Mouse (Mus musculus): Measurements from ENCODE around the gene Tbkbp1. TPM values are rescaled to one million over a fixed set of nuclear protein-coding genes. Genes with fewer than 3 reads are reported as not detected.
A peak's percentile ranks its signal among the peaks of the same experiment; 100 is the strongest.

The Tbkbp1 gene
- polyA plus RNA-seq, 1 experiment from 2014 or later, result 1.0 TPM

GRCm38 (mm10) chr11:97187764-97188642 lies 36.7 kb upstream of the Tbkbp1 start, which contains the start of gene Kpnb1:
Gene Kpnb1 (minus strand): TSS chr11:97187881.
- H3K27ac ChIP-seq, result peak within 1 kb of the TSS; percentile 98
- peaks cover 56% of the 10 kb centered on the region for H3K4me1 ChIP-seq (replicated peaks)
- ATAC-seq (ENCODE audit: low read depth), result peak; percentile 92
- peak within 1 kb of the TSS; percentile 94 for H3K4me3 ChIP-seq (replicated peaks)
- WGBS (ENCODE audit: insufficient replicate concordance), result under 1% methylated on average over 81 of the region's 101 CpGs
- peak; percentile 98 for DNase-seq
- H3K9ac ChIP-seq, result peak within 1 kb of the TSS; percentile 98
- no peaks in the 10 kb centered on the region for H3K9me3 ChIP-seq (replicated peaks)
- peak within 1 kb of the TSS; percentile 95 for H3K4me2 ChIP-seq
- H3K36me3 ChIP-seq, result peaks cover 44% of the 10 kb centered on the region
- no peaks in the 10 kb centered on the region for H3K27me3 ChIP-seq

GRCm38 (mm10) chr11:97186947-97187763 lies 35.9 kb upstream of the Tbkbp1 start:
- DNase-seq (peak; percentile 98), ATAC-seq (ENCODE audit: low read depth) (peak; percentile 64)
- H3K4me1 ChIP-seq (replicated peaks), result peaks cover 64% of the 10 kb centered on the region
- H3K4me2 ChIP-seq, result peak overlapping the region; percentile 94
- H3K27me3 ChIP-seq, result no peaks in the 10 kb centered on the region
- H3K9ac ChIP-seq, result peak overlapping the region; percentile 98
- peak overlapping the region; percentile 94 for H3K4me3 ChIP-seq (replicated peaks)
- H3K27ac ChIP-seq, result peak overlapping the region; percentile 98
- H3K9me3 ChIP-seq (replicated peaks), result no peaks in the 10 kb centered on the region
- peaks cover 52% of the 10 kb centered on the region for H3K36me3 ChIP-seq
- 1% methylated on average over 36 of the region's 74 CpGs for WGBS (ENCODE audit: insufficient replicate concordance)

- peak overlapping the region; percentile 81; the same call in 1 of the 2 replicates for H3K27ac ChIP-seq
Observed at GRCm38 (mm10) chr11:97185704-97186614, 34.7 kb upstream of the Tbkbp1 start.

GRCm38 (mm10) chr11:97184875-97185274 lies 33.6 kb upstream of the Tbkbp1 start:
- no peaks in the 10 kb centered on the region for H3K27me3 ChIP-seq
- DNase-seq, result no peak
- H3K4me1 ChIP-seq (replicated peaks), result peaks cover 80% of the 10 kb centered on the region
- 73% methylated on average over 5 of the region's 5 CpGs for WGBS (ENCODE audit: insufficient replicate concordance)
- no peak overlapping the region; the same call in 1 of the 2 replicates for H3K9ac ChIP-seq
- no peak for ATAC-seq (ENCODE audit: low read depth)
- H3K4me2 ChIP-seq, result peak overlapping the region; percentile 94
- H3K27ac ChIP-seq, result no peak overlapping the region
- H3K36me3 ChIP-seq, result peaks cover 70% of the 10 kb centered on the region
- no peaks in the 10 kb centered on the region for H3K9me3 ChIP-seq (replicated peaks)
- peak overlapping the region; percentile 94; the same call in 1 of the 2 replicates for H3K4me3 ChIP-seq (replicated peaks)

More at GRCm38 (mm10) chr11:97185704-97186614, 34.7 kb upstream of the Tbkbp1 start:
- Histone ChIP-seq H3K36me3 (peaks cover 64% of the 10 kb centered on the region), H3K9me3 (replicated peaks) (no peaks in the 10 kb centered on the region), H3K9ac (peak overlapping the region; percentile 84), H3K4me3 (replicated peaks) (peak overlapping the region; percentile 94), H3K4me2 (peak overlapping the region; percentile 94), H3K4me1 (replicated peaks) (peaks cover 76% of the 10 kb centered on the region), H3K27me3 (no peaks in the 10 kb centered on the region)
- ATAC-seq (ENCODE audit: low read depth), result no peak
- WGBS (ENCODE audit: insufficient replicate concordance), result 28% methylated on average over 5 of the region's 5 CpGs
- no peak for DNase-seq

GRCm38 (mm10) chr11:97182446-97182845 lies 31.2 kb upstream of the Tbkbp1 start:
- H3K4me1 ChIP-seq (replicated peaks), result peaks cover 69% of the 10 kb centered on the region
- no peaks in the 10 kb centered on the region for H3K9me3 ChIP-seq (replicated peaks)
- no peak overlapping the region for H3K4me3 ChIP-seq (replicated peaks)
- no peak overlapping the region for H3K9ac ChIP-seq
- DNase-seq, result no peak
- H3K27ac ChIP-seq, result peak overlapping the region; percentile 2; the same call in 1 of the 2 replicates
- peaks cover 90% of the 10 kb centered on the region for H3K36me3 ChIP-seq
- no peaks in the 10 kb centered on the region for H3K27me3 ChIP-seq
- 0 out of 2 replicates have a peak overlapping the region, but pooled peaks have one; percentile 2 for H3K4me2 ChIP-seq
- ATAC-seq (ENCODE audit: low read depth), result no peak
- WGBS (ENCODE audit: insufficient replicate concordance), result 80% methylated on average over 3 of the region's 3 CpGs

GRCm38 (mm10) chr11:97181061-97181460 lies 29.8 kb upstream of the Tbkbp1 start:
- Histone ChIP-seq H3K27me3 (no peaks in the 10 kb centered on the region), H3K36me3 (peaks cover 100% of the 10 kb centered on the region), H3K27ac (no peak overlapping the region), H3K4me3 (replicated peaks) (no peak overlapping the region), H3K4me1 (replicated peaks) (peaks cover 62% of the 10 kb centered on the region), H3K9ac (0 out of 2 replicates have a peak overlapping the region, but pooled peaks have one; percentile 5), H3K4me2 (no peak overlapping the region), H3K9me3 (replicated peaks) (no peaks in the 10 kb centered on the region)
- ATAC-seq (ENCODE audit: low read depth), result no peak
- 72% methylated on average over 5 of the region's 5 CpGs for WGBS (ENCODE audit: insufficient replicate concordance)
- no peak for DNase-seq

GRCm38 (mm10) chr11:97178198-97178597 lies 26.9 kb upstream of the Tbkbp1 start:
- H3K4me3 ChIP-seq (replicated peaks), result no peak overlapping the region
- H3K27ac ChIP-seq, result no peak overlapping the region
- no peak overlapping the region for H3K9ac ChIP-seq
- peaks cover 33% of the 10 kb centered on the region for H3K4me1 ChIP-seq (replicated peaks)
- no peaks in the 10 kb centered on the region for H3K9me3 ChIP-seq (replicated peaks)
- 94% methylated on average over 2 of the region's 2 CpGs for WGBS (ENCODE audit: insufficient replicate concordance)
- no peak overlapping the region for H3K4me2 ChIP-seq
- peaks cover 100% of the 10 kb centered on the region for H3K36me3 ChIP-seq
- ATAC-seq (ENCODE audit: low read depth) (no peak), DNase-seq (no peak)
- no peaks in the 10 kb centered on the region for H3K27me3 ChIP-seq

- H3K27me3 ChIP-seq, result no peaks in the 10 kb centered on the region
- DNase-seq, result peak; percentile 15
- ATAC-seq (ENCODE audit: low read depth), result no peak
- H3K4me3 ChIP-seq (replicated peaks), result no peak overlapping the region
- peaks cover 100% of the 10 kb centered on the region for H3K36me3 ChIP-seq
- H3K9me3 ChIP-seq (replicated peaks), result no peaks in the 10 kb centered on the region
- no peak overlapping the region for H3K4me2 ChIP-seq
- 58% methylated on average over 3 of the region's 3 CpGs for WGBS (ENCODE audit: insufficient replicate concordance)
- peaks cover 20% of the 10 kb centered on the region for H3K4me1 ChIP-seq (replicated peaks)
- no peak overlapping the region for H3K27ac ChIP-seq
- no peak overlapping the region for H3K9ac ChIP-seq
Observed at GRCm38 (mm10) chr11:97176851-97177250, 25.6 kb upstream of the Tbkbp1 start.

GRCm38 (mm10) chr11:97175499-97175898 lies 24.2 kb upstream of the Tbkbp1 start:
- Histone ChIP-seq H3K4me1 (replicated peaks) (peaks cover 6% of the 10 kb centered on the region), H3K4me3 (replicated peaks) (no peak overlapping the region), H3K27ac (no peak overlapping the region), H3K4me2 (no peak overlapping the region), H3K9ac (no peak overlapping the region), H3K27me3 (no peaks in the 10 kb centered on the region), H3K9me3 (replicated peaks) (no peaks in the 10 kb centered on the region), H3K36me3 (peaks cover 100% of the 10 kb centered on the region)
- DNase-seq, result no peak
- WGBS (ENCODE audit: insufficient replicate concordance), result 93% methylated on average over 7 of the region's 7 CpGs
- ATAC-seq (ENCODE audit: low read depth), result no peak

- Histone ChIP-seq H3K27me3 (no peaks in the 10 kb centered on the region), H3K4me1 (replicated peaks) (no peaks in the 10 kb centered on the region), H3K4me2 (no peak overlapping the region), H3K9me3 (replicated peaks) (no peaks in the 10 kb centered on the region), H3K4me3 (replicated peaks) (no peak overlapping the region), H3K27ac (no peak overlapping the region), H3K9ac (no peak overlapping the region), H3K36me3 (peaks cover 100% of the 10 kb centered on the region)
- WGBS (ENCODE audit: insufficient replicate concordance), result 81% methylated on average over 6 of the region's 6 CpGs
- no peak for ATAC-seq (ENCODE audit: low read depth)
- no peak for DNase-seq
Observed at GRCm38 (mm10) chr11:97160341-97160740, 9.0 kb upstream of the Tbkbp1 start.
